Mouse (Mus musculus) embryo, embryonic 11.5 days (tissue): ENCODE results near the gene Srpk1.

ENCODE experiments used
- DNase-seq: peaks from one replicate; pipeline ENCODE4 v3.0.0-alpha.2; 2012; ENCODE audit warnings: low read depth, low spot score

Gene Srpk1

GRCm38 (mm10) chr17:28622300-28622759 lies at the start of gene Srpk1:
TSS of gene Srpk1 (minus strand) at chr17:28622709.
- DNase-seq: peak; percentile 88

GRCm38 (mm10) chr17:28659564-28659963 lies 37.1 kb upstream of the Srpk1 start:
- no peak for DNase-seq

- no peak for DNase-seq
Observed at GRCm38 (mm10) chr17:28657936-28658335, 35.4 kb upstream of the Srpk1 start.

- no peak for DNase-seq
Observed at GRCm38 (mm10) chr17:28650268-28650667, 27.8 kb upstream of the Srpk1 start.

GRCm38 (mm10) chr17:28648607-28649370 lies 26.3 kb upstream of the Srpk1 start:
- DNase-seq: peak; percentile 13

- DNase-seq: no peak
Observed at GRCm38 (mm10) chr17:28646221-28646620, 23.7 kb upstream of the Srpk1 start.

- no peak for DNase-seq
Observed at GRCm38 (mm10) chr17:28644112-28644511, 21.6 kb upstream of the Srpk1 start.

GRCm38 (mm10) chr17:28643697-28644096 lies 21.2 kb upstream of the Srpk1 start:
- no peak for DNase-seq

- no peak for DNase-seq
Observed at GRCm38 (mm10) chr17:28640113-28640512, 17.6 kb upstream of the Srpk1 start.

GRCm38 (mm10) chr17:28637711-28638690 lies 15.5 kb upstream of the Srpk1 start:
- no peak for DNase-seq

- DNase-seq: no peak
Observed at GRCm38 (mm10) chr17:28635842-28636241, 13.3 kb upstream of the Srpk1 start.

GRCm38 (mm10) chr17:28629125-28629524 lies 6.6 kb upstream of the Srpk1 start:
- DNase-seq: no peak

- DNase-seq: no peak
Observed at GRCm38 (mm10) chr17:28628248-28629124, 6.0 kb upstream of the Srpk1 start.

- DNase-seq: no peak
Observed at GRCm38 (mm10) chr17:28626937-28627336, 4.4 kb upstream of the Srpk1 start.

- DNase-seq: no peak
Observed at GRCm38 (mm10) chr17:28625327-28625726, 2.8 kb upstream of the Srpk1 start.

GRCm38 (mm10) chr17:28624841-28625240 lies 2.3 kb upstream of the Srpk1 start:
- no peak for DNase-seq

- DNase-seq: peak; percentile 42
Observed at GRCm38 (mm10) chr17:28621381-28622299, 869 bp downstream of the Srpk1 start.

- no peak for DNase-seq
Observed at GRCm38 (mm10) chr17:28618775-28619174, 3.7 kb downstream of the Srpk1 start.

- DNase-seq: no peak
Observed at GRCm38 (mm10) chr17:28618124-28618523, 4.4 kb downstream of the Srpk1 start.

GRCm38 (mm10) chr17:28617636-28618035 lies 4.9 kb downstream of the Srpk1 start:
- no peak for DNase-seq
